Comparison of ENCODE assay signal across 20 mouse cellular contexts in genomic region chr5:123781864-123782263, GRCm38 (mm10).
"Had no signal": no experiment of that assay in that cellular context is flagged by ENCODE, and none has a peak within 500 bp of the region (broad histone marks: within the 10 kb centered on the region; RNA-seq: fewer than 3 reads in every experiment).

No protein-coding gene starts in this region.

- H3K27ac ChIP-seq: kidney, embryonic 15.5 days; layer of hippocampus, adult 2 months; limb, embryonic 12.5 days; limb, embryonic 15.5 days; liver, embryonic 14.5 days; macrophage; midbrain, embryonic 12.5 days; midbrain, embryonic 15.5 days had no signal

- H3K9ac ChIP-seq: kidney, embryonic 15.5 days; limb, embryonic 12.5 days; limb, embryonic 15.5 days; liver, embryonic 14.5 days; liver, postnatal 0 days; lung, embryonic 14.5 days; midbrain, embryonic 12.5 days; midbrain, embryonic 15.5 days had no signal

- H3K36me3 ChIP-seq: midbrain, embryonic 15.5 days had no signal

- DNase-seq: kidney, adult 2 months; kidney, postnatal 14 days; kidney, postnatal 4 days; layer of hippocampus, postnatal 36 days; left cerebral cortex, postnatal 4 days; liver, postnatal 0 days; lung, embryonic 14.5 days; thymus, adult 18-20 months; thymus, postnatal 4 days had no signal

- H3K4me1 ChIP-seq: kidney, embryonic 15.5 days; limb, embryonic 12.5 days; limb, embryonic 15.5 days; midbrain, embryonic 12.5 days; midbrain, embryonic 15.5 days had no signal

- H3K4me3 ChIP-seq: kidney, embryonic 15.5 days; layer of hippocampus, adult 2 months; limb, embryonic 12.5 days; limb, embryonic 15.5 days; midbrain, embryonic 12.5 days; midbrain, embryonic 15.5 days had no signal

- H3K27me3 ChIP-seq: kidney, embryonic 15.5 days; limb, embryonic 12.5 days; limb, embryonic 15.5 days; midbrain, embryonic 12.5 days; midbrain, embryonic 15.5 days had no signal

- H3K9me3 ChIP-seq: kidney, embryonic 15.5 days; limb, embryonic 12.5 days; limb, embryonic 15.5 days; midbrain, embryonic 12.5 days; midbrain, embryonic 15.5 days had no signal

- ATAC-seq: intestine, postnatal 0 days; liver, postnatal 0 days; lung, postnatal 0 days; midbrain, embryonic 15.5 days had no signal

- H3K4me2 ChIP-seq: kidney, embryonic 15.5 days; limb, embryonic 12.5 days; limb, embryonic 15.5 days; liver, embryonic 11.5 days; lung, embryonic 14.5 days; midbrain, embryonic 12.5 days; midbrain, embryonic 15.5 days had no signal
